Mouse (Mus musculus) heart, postnatal 10 days (tissue): ENCODE data around the gene Prtn3. TPM values are rescaled to one million over a fixed set of nuclear protein-coding genes. Genes with fewer than 3 reads are reported as not detected.
"Not testable (repeated sequence)": the region's sequence is repeated elsewhere in the genome, so short reads cannot be mapped to it uniquely, and the experiment has no call there.

Experiments
- DNase-seq, 2 experiments: peaks; one replicate each; pipeline ENCODE4 v3.0.0; 2021
- intact Hi-C: fragments of 180-260 bp; cut with DNase I; formaldehyde crosslinking; loops from one replicate; pipeline ENCODE4 v1.15.1; 2025
- total RNA-seq, 2 experiments: library from RNA; stranded (reverse); gene quantifications; 2 replicates each; pipeline ENCODE4 v1.2.3; 2021

Prtn3 gene
- total RNA-seq, 2 experiments from 2014 or later = 0.55 TPM; not detected in 1

DNA sequence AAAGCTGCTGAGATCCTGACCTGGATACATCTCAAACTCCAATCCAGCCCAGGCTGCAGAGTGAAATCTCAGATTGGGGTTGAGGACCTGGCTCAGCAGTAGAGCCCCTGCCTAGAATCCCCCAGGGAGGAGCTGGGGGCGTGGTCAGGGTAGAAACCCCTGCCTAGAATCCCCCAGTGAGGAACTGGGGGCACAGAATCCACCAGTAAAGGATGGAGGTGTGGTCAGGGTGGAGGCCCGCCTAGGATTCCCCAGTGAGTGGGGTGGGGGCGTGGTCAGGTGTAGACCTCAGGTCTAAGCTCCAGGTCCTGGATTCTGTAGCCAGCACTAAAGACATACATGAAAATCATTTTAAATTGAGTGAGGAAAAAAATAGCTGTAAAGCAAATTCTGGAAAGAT, 1.4 kb upstream of the Prtn3 start:
- intact Hi-C loops = no loop called here
- no peak for DNase-seq

GRCm38 (mm10) chr10:79873313-79873712, 963 bp upstream of the Prtn3 start:
- no peak for DNase-seq
- intact Hi-C loops = no loop called here

GRCm38 (mm10) chr10:79873715-79874289, 474 bp upstream of the Prtn3 start:
- DNase-seq = no peak
- intact Hi-C loops = no loop called here

- DNase-seq = no peak
- intact Hi-C loops = no loop called here
Observed at GRCm38 (mm10) chr10:79877174-79877573, 2.9 kb downstream of the Prtn3 start.

DNA sequence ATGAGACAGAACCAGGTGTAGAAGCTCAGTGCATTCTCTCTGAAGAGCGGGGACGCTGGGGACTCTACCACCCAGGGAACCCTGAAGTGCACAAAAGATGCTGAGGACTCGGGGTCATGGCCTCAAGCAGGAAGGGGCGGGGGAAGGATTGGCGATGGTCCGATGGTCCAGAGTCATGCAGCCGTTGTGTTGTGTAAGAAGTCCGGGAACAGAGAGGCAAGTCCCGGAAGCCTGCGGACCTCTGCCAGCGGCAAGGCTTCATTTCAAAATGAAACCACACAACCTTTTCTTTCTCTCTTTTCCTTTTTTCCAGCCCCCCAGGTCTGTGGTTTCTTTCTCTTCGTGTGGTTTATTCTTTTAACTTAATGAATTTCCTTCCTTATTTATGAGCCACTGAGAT, 3.5 kb downstream of the Prtn3 start:
- DNase-seq = no peak
- intact Hi-C loops = no loop called here

DNA sequence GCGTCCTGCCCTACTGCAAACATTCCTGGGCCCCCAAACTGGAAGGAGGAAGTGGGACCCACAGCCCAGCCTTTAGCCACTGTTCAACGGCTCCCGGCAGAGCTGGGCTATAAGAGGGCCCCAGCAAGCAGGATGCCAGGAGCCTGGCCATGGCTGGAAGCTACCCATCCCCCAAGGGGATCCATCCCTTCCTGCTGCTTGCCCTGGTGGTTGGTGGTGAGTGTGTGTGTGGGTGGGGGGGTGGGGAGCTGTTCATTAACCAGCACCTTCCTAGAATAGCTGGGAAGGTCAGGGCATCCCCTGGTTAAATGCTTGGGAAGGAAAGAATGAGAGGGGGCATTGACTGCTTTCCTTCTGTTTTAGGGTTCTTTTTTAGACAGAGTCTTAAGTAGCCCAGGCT, 5.3 kb downstream of the Prtn3 start:
- no peak for DNase-seq
- intact Hi-C loops = no loop called here

DNA sequence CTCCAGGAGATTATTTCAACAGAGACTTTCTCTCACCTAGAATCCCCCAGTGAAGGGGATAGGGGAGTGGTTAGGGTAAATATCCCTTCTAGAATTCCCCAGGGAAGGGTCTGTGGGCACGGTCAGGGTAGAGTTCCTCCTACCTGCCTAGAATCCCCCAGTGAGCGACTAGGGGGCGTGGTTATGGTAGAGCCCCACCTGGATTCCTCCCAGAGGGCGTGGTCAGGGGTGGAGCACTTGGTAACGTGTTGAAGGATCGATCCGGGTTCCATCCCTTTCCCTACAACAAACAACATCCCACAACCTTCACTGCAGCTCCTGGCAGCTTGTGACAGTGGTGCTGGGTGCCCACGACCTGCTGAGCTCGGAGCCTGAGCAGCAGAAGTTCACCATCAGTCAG, 6.4 kb downstream of the Prtn3 start:
- DNase-seq = no peak
- intact Hi-C loops = loop anchor here (5.0 kb wide), 2 partner anchors 37 to 43 kb away; partner anchors contain the start of gene Kiss1r

DNA sequence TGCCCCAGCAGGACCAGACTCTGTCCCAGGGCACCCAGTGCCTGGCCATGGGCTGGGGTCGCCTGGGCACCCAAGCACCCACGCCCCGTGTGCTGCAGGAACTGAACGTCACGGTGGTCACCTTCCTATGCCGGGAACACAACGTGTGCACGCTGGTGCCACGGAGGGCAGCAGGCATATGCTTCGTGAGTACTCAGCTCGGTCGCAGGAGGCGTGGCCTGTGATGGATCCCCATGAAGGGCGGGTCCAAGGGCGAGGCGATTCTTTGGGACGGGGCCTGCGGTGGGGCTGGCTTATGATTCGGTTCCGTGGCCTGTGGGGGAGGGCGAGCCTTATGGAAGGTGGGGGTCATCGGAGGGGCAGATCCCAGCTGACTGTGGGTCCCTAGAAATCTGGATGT, 7.7 kb downstream of the Prtn3 start:
- intact Hi-C loops = loop anchor here (5.0 kb wide), 2 partner anchors 35 to 45 kb away; partner anchors contain the start of gene Kiss1r
- DNase-seq = no peak

- peak; percentile 78 to 91 for DNase-seq
- intact Hi-C loops = loop anchor here (5.0 kb wide), 2 partner anchors 34 to 46 kb away; partner anchors contain the start of gene Kiss1r
Observed at GRCm38 (mm10) chr10:79883297-79884084, 9.2 kb downstream of the Prtn3 start.

DNA sequence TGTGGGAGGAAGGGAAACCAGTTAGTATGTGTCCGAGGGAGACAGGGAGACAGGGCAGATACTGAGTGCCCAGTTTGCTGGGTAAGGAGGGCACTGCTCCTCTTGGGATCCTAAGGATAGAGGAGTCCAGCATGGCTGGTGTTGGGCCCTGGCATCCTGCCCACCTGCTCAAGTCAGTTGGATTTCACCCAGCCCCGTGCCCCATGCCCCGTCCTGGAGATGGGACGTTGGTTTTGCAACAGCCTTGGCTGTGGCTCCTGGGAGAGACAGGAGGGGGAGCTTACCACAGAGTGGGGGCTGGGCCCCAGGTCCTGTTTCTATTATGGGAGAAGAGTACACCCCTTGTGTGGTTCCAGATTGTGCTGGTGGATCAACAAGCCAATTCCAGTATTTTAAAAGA, 10.2 kb downstream of the Prtn3 start:
- DNase-seq = peak; percentile 75 to 80

DNA sequence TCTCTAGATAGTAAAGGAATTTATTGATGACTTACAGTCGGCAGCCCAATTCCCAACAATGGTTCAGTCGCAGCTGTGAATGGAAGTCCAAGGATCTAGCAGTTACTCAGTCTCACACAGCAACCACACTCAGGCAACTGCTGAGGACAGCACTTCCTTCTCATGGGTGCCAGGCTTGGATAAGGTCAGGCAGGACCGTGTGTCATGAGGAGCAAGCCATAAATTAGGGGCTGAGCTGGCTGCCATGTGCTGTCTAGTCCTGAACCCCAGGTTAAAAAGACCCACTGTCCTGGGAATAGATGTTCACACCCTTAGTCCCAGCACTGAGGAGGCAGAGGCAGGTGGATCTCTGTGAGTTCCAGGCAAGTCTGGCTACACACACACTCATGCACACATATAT, 10.7 kb downstream of the Prtn3 start:
- DNase-seq = not testable (repeated sequence)
- intact Hi-C loops = loop anchor here (5.0 kb wide), 2 partner anchors 32 to 48 kb away; partner anchors contain the start of gene Kiss1r

More for the DNA sequence above, 10.2 kb downstream of the Prtn3 start:
- intact Hi-C loops = loop anchor here (5.0 kb wide), 2 partner anchors 33 to 47 kb away; partner anchors contain the start of gene Kiss1r

- intact Hi-C loops = no loop called here
- no peak for DNase-seq
Observed at GRCm38 (mm10) chr10:79886054-79886453, 11.8 kb downstream of the Prtn3 start, which contains the start of gene Elane. Gene Elane, plus strand, starts transcription at chr10:79886247.

DNA sequence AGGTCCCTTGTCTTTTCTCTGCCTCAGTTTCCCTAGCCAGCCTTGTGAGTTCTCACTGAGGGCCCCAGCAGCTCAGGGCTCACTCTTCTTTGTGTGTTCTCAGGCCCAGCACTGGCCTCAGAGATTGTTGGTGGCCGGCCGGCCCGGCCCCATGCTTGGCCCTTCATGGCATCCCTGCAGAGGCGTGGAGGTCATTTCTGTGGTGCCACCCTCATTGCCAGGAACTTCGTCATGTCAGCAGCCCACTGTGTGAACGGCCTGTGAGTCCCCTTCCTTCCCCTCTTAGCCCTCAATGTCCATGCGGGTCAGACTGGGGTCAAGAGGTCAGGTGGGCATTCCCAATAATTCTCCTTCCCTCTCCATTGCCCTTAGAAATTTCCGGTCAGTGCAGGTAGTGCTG, 12.3 kb downstream of the Prtn3 start:
- DNase-seq = no peak
- intact Hi-C loops = no loop called here

GRCm38 (mm10) chr10:79889386-79889785, 15.1 kb downstream of the Prtn3 start:
- intact Hi-C loops = no loop called here

DNA sequence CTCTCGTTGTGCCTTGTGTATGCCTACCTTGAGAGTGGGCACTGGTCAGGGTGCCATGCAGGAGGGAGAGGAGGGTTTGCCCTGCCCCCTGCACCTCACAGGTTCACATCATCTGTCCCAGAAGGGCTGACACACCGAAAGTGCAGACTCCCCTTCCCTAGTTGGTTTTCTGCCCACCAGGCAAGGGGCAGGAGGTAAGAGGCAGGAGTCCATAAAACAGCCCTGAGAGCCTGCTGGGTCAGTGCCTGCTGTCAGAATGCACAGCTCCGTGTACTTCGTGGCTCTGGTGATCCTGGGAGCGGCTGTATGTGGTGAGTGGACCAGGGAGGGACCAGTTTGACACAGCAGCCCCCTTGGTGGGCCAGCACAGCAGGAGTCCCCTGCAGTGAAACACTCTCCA, 16.4 kb downstream of the Prtn3 start, which contains the start of gene Cfd:
Gene Cfd (plus strand): TSS at position 184 of the 400 bp plus-strand sequence.
- intact Hi-C loops = no loop called here
- DNase-seq = no peak

More at GRCm38 (mm10) chr10:79889386-79889785, 15.1 kb downstream of the Prtn3 start:
- DNase-seq = no peak

DNA sequence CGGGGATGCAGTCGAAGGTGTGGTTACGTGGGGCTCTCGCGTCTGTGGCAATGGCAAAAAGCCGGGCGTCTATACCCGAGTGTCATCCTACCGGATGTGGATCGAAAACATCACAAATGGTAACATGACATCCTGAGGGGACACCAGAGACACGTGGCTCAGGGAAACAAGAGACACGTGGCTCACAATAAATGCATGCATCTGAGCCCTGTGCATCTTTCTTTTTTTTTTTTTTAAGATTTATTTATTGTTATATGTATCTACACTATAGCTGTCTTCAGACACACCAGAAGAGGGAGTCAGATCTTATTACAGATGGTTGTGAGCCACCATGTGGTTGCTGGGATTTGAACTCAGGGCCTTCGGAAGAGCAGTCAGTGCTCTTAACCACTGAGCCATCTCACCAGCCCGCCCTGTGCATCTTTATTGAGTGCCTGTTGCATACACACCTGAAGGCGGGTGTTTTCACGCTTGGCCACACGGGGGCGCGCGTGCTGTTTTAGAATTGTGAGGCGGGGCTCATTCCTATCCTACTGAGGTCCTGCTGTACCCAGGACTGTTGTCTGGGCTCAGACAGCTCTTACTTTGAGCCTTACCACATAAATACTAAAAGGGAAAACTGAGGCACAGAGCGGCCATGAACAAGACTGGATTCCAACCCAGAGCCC, 18.3 kb downstream of the Prtn3 start:
- peak; percentile 70 to 87 for DNase-seq
- intact Hi-C loops = loop anchor here (1.0 kb wide), 2 partner anchors 33 to 66 kb away; no protein-coding TSS in a partner anchor

DNA sequence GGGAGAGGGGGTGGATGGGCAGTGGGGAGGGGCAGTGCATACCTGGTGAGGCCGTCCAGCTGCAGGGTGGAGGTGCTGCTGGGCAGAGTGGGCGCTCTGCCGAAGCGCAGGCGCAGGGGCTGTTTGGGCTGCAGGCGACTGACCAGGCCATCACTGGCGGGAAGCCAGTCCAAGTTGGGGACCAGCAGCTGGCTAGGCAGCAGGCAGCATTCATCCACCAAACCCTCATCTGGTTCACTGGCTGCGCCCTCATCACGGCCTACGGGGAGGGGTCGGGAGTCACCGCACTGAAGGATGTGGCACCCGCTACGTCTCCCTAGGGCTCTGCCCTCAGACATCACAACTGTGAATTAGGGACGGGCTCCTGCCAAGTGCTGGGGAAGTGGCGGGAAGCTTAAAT, 22.0 kb downstream of the Prtn3 start:
- intact Hi-C loops = no loop called here
- DNase-seq = no peak

DNA sequence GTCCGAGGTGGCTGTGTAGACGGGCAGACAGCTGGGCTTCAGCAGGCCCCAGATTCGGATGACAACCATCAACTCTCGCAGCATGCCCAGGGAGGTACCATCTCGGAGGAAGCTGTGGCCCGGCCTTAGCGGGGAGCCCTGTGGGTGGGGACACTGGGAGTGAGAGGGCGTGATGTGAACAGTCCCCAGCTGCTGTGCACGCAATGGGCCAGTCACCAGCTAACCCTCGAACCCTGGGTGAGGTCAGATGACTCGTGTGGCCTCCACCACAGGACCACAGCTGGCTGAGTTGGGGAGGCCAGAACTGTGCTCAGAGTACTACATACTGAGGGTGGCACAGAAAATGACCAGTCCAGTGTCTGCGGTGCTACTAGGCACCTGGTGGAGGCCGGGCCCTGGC, 22.5 kb downstream of the Prtn3 start:
- no peak for DNase-seq
- intact Hi-C loops = no loop called here

DNA sequence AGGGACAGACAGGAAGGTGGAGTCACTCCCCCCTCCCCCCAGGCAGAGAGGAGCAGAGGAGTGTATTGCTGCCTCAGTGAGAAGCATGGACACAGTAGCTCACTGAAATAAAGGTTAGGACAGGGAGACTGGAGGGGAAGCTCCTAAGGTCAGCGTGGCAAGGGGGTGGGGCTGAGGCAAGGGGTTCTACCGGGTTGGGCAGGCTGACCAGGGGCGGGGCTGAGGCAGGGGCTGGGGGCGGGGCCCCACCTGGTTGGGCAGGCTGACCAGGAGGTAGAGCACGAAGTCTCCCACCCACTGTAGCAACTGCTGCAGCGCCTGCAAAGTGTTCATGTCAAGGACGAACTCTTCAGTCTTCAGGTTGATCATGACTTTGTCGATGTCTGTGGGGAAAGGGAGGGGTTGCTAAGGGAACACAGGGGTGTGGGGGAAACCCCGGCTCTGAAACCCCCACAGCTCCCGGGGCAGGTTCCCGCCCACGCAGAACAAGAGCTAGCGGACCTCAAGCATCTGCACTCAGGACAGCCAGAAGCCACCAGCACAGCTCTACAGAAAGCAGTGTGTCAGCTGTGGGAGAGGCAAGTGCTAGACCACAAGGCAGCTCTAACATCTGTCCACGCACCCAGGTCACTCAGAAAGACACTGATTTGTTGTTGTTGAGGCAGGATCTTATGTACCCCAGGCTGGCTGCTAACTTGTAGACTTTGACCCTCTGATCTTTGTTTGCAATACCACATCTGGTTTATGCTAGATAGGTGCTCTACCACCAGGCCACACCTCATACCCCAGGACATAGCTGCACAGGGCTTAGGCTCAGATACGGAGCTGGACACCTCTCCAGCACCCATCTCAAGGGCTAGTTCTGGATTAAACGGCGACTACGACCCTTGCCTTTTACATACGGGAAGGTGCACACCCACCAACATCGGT, 23.3 kb downstream of the Prtn3 start:
- intact Hi-C loops = no loop called here

GRCm38 (mm10) chr10:79900951-79901410, 26.7 kb downstream of the Prtn3 start:
- intact Hi-C loops = no loop called here
- DNase-seq = no peak

More for the DNA sequence above, 23.3 kb downstream of the Prtn3 start:
- DNase-seq = no peak
